Mouse (Mus musculus) bone marrow, adult 2 months (tissue): ENCODE results near the gene Wasf1.

Source experiments
- CTCF ChIP-seq: fragments of 200-500 bp; IDR thresholded peaks from 2 replicates; pipeline ENCODE4 v1.5.1; 2011; ENCODE audit warnings: low read length, control low read depth; ENCODE audit not compliant: control insufficient read depth, insufficient read depth
- POLR2A ChIP-seq: fragments of 200-500 bp; IDR thresholded peaks from 2 replicates; pipeline ENCODE4 v1.6.1; 2011; ENCODE audit warnings: low read depth, mild to moderate bottlenecking, control low read depth, low read length, borderline replicate concordance; ENCODE audit not compliant: control insufficient read depth

- TF ChIP-seq CTCF (no peak), POLR2A (no peak)
These were observed 85.3 kb downstream of the Wasf1 start for GRCm38 (mm10) chr10:40968551-40968950.
